ENCODE assay signal across 40 mouse cellular contexts in the genomic region with DNA sequence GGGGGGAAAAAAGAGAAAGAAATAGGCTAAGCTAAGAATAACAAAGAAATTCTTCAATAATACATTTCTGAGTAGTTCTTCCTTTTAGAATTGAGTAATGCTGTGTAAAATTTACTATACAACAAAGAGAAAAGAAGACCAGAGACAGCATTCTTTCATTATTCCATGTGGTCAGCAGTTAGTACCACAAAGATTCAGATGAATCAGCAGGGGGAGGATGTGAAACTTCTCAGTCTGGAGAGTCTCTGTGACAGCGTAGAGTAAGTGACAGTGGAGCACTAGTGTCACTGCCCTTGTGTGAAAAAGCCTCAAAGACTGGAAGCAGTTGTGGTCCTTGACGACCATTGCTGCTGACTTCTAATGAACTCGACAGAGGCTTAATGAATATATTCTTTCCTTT. TPM values are rescaled to one million over a fixed set of nuclear protein-coding genes. Genes with fewer than 3 reads are reported as not detected.
DNase-seq lines count a peak whose midpoint lies in the region; ATAC-seq and TF ChIP-seq lines count a peak whose summit lies in the region.
"Had no signal": no experiment of that assay in that cellular context is flagged by ENCODE, and none has a peak within 500 bp of the region (broad histone marks: within the 10 kb centered on the region; RNA-seq: fewer than 3 reads in every experiment).

No protein-coding gene starts in this region.

- H3K4me3 ChIP-seq in CH12.LX (replicated peaks in 1 of 3; ENCODE audit: low read depth in 2 of 3, low read length in 2 of 3, poor library complexity in 1 of 3): no peak overlapping the region
- H3K4me3 ChIP-seq in forebrain, embryonic 13.5 days: no peak overlapping the region
- H3K4me3 ChIP-seq: erythroblast, embryonic 14.5 days; heart, embryonic 13.5 days; hindbrain, embryonic 10.5 days; hindbrain, embryonic 15.5 days; intestine, embryonic 15.5 days; limb, embryonic 12.5 days; midbrain, embryonic 10.5 days; midbrain, embryonic 15.5 days; neural tube, embryonic 13.5 days had no signal

- WGBS in forebrain, embryonic 13.5 days: 79% methylated on average over 3 of the region's 3 CpGs

- peak; percentile 99 for ATAC-seq in granulocyte monocyte progenitor cell, adult 5-6 weeks (replicated peaks; ENCODE audit: poor library complexity, severe bottlenecking)
- ATAC-seq in megakaryocyte progenitor cell, adult 5-6 weeks (replicated peaks; ENCODE audit: poor library complexity): peak; percentile 98
- no peak for ATAC-seq in forebrain, embryonic 13.5 days
- ATAC-seq: intestine, embryonic 15.5 days; lung, postnatal 0 days; midbrain, embryonic 15.5 days had no signal

- dilution Hi-C loops in CH12.LX (cut with MboI; ENCODE audit: extremely low pct_ligation_motif_present, extremely low pct_unique_long_range_greater_than_20kb, low sequenced_read_pairs): no loop called here

- in situ Hi-C loops in CH12.LX (cut with MboI; ENCODE audit: low pct_ligation_motif_present, low pct_unique_long_range_greater_than_20kb, low sequenced_read_pairs): no loop called here

- DNase-seq in heart, adult 11 months: peak; percentile 78
- DNase-seq in heart, postnatal 25 days (ENCODE audit: low spot score): no peak
- peak; percentile 74 for DNase-seq in CH12.LX (ENCODE audit: extremely low read depth)
- no peak for DNase-seq in gastrocnemius, adult 8-10 months (ENCODE audit: low spot score in 2 of 2)
- DNase-seq in right cerebral cortex, postnatal 25 days: no peak
- DNase-seq: adrenal gland, adult 8-10 months; cerebellum, adult 18-20 months; cerebellum, postnatal 10 days; gastrocnemius, postnatal 36 days; heart, postnatal 10 days; kidney, postnatal 4 days; layer of hippocampus, postnatal 36 days; lung, postnatal 4 days; thymus, postnatal 25 days had no signal

- peak; percentile 93 for TF ChIP-seq EP300 in CH12.LX (IDR thresholded peaks at IDR 0.05; ENCODE audit: low read length)

- no peaks in the 10 kb centered on the region for H3K79me2 ChIP-seq in CH12.LX (replicated peaks; ENCODE audit: control insufficient read depth, extremely low read depth, insufficient read depth, poor library complexity, severe bottlenecking)

- H3K4me2 ChIP-seq in CH12.LX (ENCODE audit: insufficient read depth, low read depth, poor library complexity, severe bottlenecking): no peak overlapping the region
- no peak overlapping the region for H3K4me2 ChIP-seq in forebrain, embryonic 13.5 days
- H3K4me2 ChIP-seq: heart, embryonic 13.5 days; hindbrain, embryonic 15.5 days; intestine, embryonic 15.5 days; limb, embryonic 12.5 days; liver, embryonic 11.5 days; midbrain, embryonic 15.5 days; neural tube, embryonic 13.5 days had no signal

- no peaks in the 10 kb centered on the region for H3K9me3 ChIP-seq in CH12.LX (replicated peaks; ENCODE audit: low read length)
- H3K9me3 ChIP-seq in forebrain, embryonic 13.5 days (replicated peaks): no peaks in the 10 kb centered on the region
- H3K9me3 ChIP-seq: heart, embryonic 13.5 days; hindbrain, embryonic 10.5 days; hindbrain, embryonic 15.5 days; intestine, embryonic 15.5 days; limb, embryonic 12.5 days; midbrain, embryonic 10.5 days; midbrain, embryonic 15.5 days; neural tube, embryonic 13.5 days had no signal

- TF ChIP-seq RAD21 in CH12.LX (IDR thresholded peaks at IDR 0.05; ENCODE audit: low read depth, low read length): no peak

- no peaks in the 10 kb centered on the region for H3K27me3 ChIP-seq in CH12.LX (replicated peaks)
- no peaks in the 10 kb centered on the region for H3K27me3 ChIP-seq in forebrain, embryonic 13.5 days
- H3K27me3 ChIP-seq: heart, embryonic 13.5 days; hindbrain, embryonic 15.5 days; intestine, embryonic 15.5 days; limb, embryonic 12.5 days; midbrain, embryonic 15.5 days; neural tube, embryonic 13.5 days had no signal

- no peak for TF ChIP-seq CTCF in CH12.LX (conservative IDR thresholded peaks at IDR 0.05 in 1 of 2, IDR thresholded peaks at IDR 0.05 in 1 of 2; ENCODE audit: low read depth in 2 of 2, low read length in 2 of 2)

- peaks cover 0 to 14% of the 10 kb centered on the region in 2 experiments; a peak in 3 of 4 replicates for H3K4me1 ChIP-seq in CH12.LX (ENCODE audit: control insufficient read depth in 1 of 2, insufficient read depth in 2 of 2)
- no peaks in the 10 kb centered on the region for H3K4me1 ChIP-seq in forebrain, embryonic 13.5 days
- H3K4me1 ChIP-seq: heart, embryonic 13.5 days; hindbrain, embryonic 10.5 days; hindbrain, embryonic 15.5 days; intestine, embryonic 15.5 days; limb, embryonic 12.5 days; midbrain, embryonic 10.5 days; midbrain, embryonic 15.5 days; neural tube, embryonic 13.5 days had no signal

- intact Hi-C loops in heart, postnatal 25 days (cut with DNase I): no loop called here

- no peak overlapping the region for H3K9ac ChIP-seq in CH12.LX (ENCODE audit: insufficient read depth, low read depth)
- no peak overlapping the region for H3K9ac ChIP-seq in forebrain, embryonic 13.5 days
- H3K9ac ChIP-seq: heart, embryonic 13.5 days; hindbrain, embryonic 15.5 days; intestine, embryonic 15.5 days; limb, embryonic 12.5 days; midbrain, embryonic 15.5 days; neural tube, embryonic 13.5 days had no signal

- peaks cover 4 to 57% of the 10 kb centered on the region in 2 experiments for H3K36me3 ChIP-seq in CH12.LX (replicated peaks in 1 of 2; ENCODE audit: control insufficient read depth in 1 of 2, insufficient read depth in 1 of 2, low read length in 1 of 2)
- no peaks in the 10 kb centered on the region for H3K36me3 ChIP-seq in forebrain, embryonic 13.5 days (ENCODE audit: poor library complexity, severe bottlenecking)
- H3K36me3 ChIP-seq: hindbrain, embryonic 15.5 days; intestine, embryonic 15.5 days; midbrain, embryonic 10.5 days; midbrain, embryonic 15.5 days had no signal

- no peak overlapping the region for H3K27ac ChIP-seq in CH12.LX (ENCODE audit: insufficient read depth, low read depth)
- H3K27ac ChIP-seq in forebrain, embryonic 13.5 days: no peak overlapping the region
- H3K27ac ChIP-seq: heart, embryonic 13.5 days; hindbrain, embryonic 10.5 days; hindbrain, embryonic 15.5 days; intestine, embryonic 15.5 days; limb, embryonic 12.5 days; midbrain, embryonic 10.5 days; midbrain, embryonic 15.5 days; neural tube, embryonic 13.5 days had no signal

- no peak for TF ChIP-seq POLR2A in CH12.LX (IDR thresholded peaks at IDR 0.05; ENCODE audit: low read depth, low read length)

RNA-seq across cellular contexts. Expression of gene Vwa5a, which starts 10.2 kb away (rescaled TPM):
- total RNA-seq in heart, postnatal 25 days (2021): 10 to 100 TPM; 28.7 to 33.5 TPM
- total RNA-seq in CH12.LX (2012; rRNA removed) (6.3 and 6.7 TPM in 2 replicates), CH12.LX (2014; rRNA removed) (18.4 and 20.0 TPM in 2 replicates)
- polyA plus RNA-seq in CH12.LX (2012; ENCODE audit: insufficient read length, low read depth): 14.2 and 15.3 TPM in 2 replicates
- total RNA-seq in granulocyte monocyte progenitor cell, adult 5-6 weeks (2014; fragmentation: Nextera tagmentation): 23.6 and 28.5 TPM in 2 replicates
- total RNA-seq in granulocyte monocyte progenitor cell, adult 5-6 weeks (2017): 35.2 and 37.1 TPM in 2 replicates
- total RNA-seq in megakaryocyte progenitor cell, adult 5-6 weeks (2015): 24.6 and 29.1 TPM in 2 replicates
- total RNA-seq in megakaryocyte progenitor cell, adult 5-6 weeks (2017): 32.7 and 34.7 TPM in 2 replicates
- total RNA-seq in gastrocnemius, adult 8-10 months (2022): 10 to 100 TPM; 12.9 to 16.0 (median 14.7) TPM
- polyA plus RNA-seq in forebrain, embryonic 13.5 days (2015; fragmentation: Nextera tagmentation; extraction: Ambion mirVana): 4.5 and 6.2 TPM in 2 replicates

RNA-seq across cellular contexts. Expression of gene Olfr920, which starts 23.9 kb away (rescaled TPM):
- total RNA-seq in heart, postnatal 25 days (2021): under 1 TPM; 0.06 to 0.08 TPM
- total RNA-seq in CH12.LX (2012; rRNA removed) (not detected in 2 replicates), CH12.LX (2014; rRNA removed) (0.09 and 0.12 TPM in 2 replicates)
- 0.14 and 0.22 TPM in 2 replicates for polyA plus RNA-seq in CH12.LX (2012; ENCODE audit: insufficient read length, low read depth)
- total RNA-seq in granulocyte monocyte progenitor cell, adult 5-6 weeks (2014; fragmentation: Nextera tagmentation): not detected in 2 replicates
- 0.15 and 0.17 TPM in 2 replicates for total RNA-seq in granulocyte monocyte progenitor cell, adult 5-6 weeks (2017)
- total RNA-seq in megakaryocyte progenitor cell, adult 5-6 weeks (2015): 0.10 and 0.49 TPM in 2 replicates
- total RNA-seq in megakaryocyte progenitor cell, adult 5-6 weeks (2017): 0.20 TPM in 1 of 2 replicates, not detected in the other
- total RNA-seq in gastrocnemius, adult 8-10 months (2022): under 1 TPM in 3 of 4 experiments, not detected in 1; 0.04 to 0.05 (median 0.05) TPM
- polyA plus RNA-seq in forebrain, embryonic 13.5 days (2015; fragmentation: Nextera tagmentation; extraction: Ambion mirVana): not detected in 2 replicates
- polyA plus RNA-seq: embryonic facial prominence, embryonic 14.5 days; erythroblast, embryonic 14.5 days; forebrain, embryonic 11.5 days; hindbrain, embryonic 10.5 days; hindbrain, embryonic 15.5 days; kidney, embryonic 16.5 days; limb, embryonic 12.5 days; liver, embryonic 11.5 days; liver, embryonic 16.5 days; midbrain, embryonic 10.5 days; midbrain, embryonic 15.5 days; neural tube, embryonic 13.5 days had no signal

RNA-seq across cellular contexts. Expression of gene Olfr919, which starts 24.7 kb away (rescaled TPM):
- not detected for total RNA-seq in heart, postnatal 25 days (2021)
- not detected in 2 replicates for total RNA-seq in CH12.LX (2012; rRNA removed)
- not detected in 2 replicates for total RNA-seq in CH12.LX (2014; rRNA removed)
- not detected in 2 replicates for polyA plus RNA-seq in CH12.LX (2012; ENCODE audit: insufficient read length, low read depth)
- not detected in 2 replicates for total RNA-seq in granulocyte monocyte progenitor cell, adult 5-6 weeks (2014; fragmentation: Nextera tagmentation)
- not detected in 2 replicates for total RNA-seq in granulocyte monocyte progenitor cell, adult 5-6 weeks (2017)
- total RNA-seq in megakaryocyte progenitor cell, adult 5-6 weeks (2015): not detected in 2 replicates
- total RNA-seq in megakaryocyte progenitor cell, adult 5-6 weeks (2017): not detected in 2 replicates
- total RNA-seq in gastrocnemius, adult 8-10 months (2022): not detected
- polyA plus RNA-seq in forebrain, embryonic 13.5 days (2015; fragmentation: Nextera tagmentation; extraction: Ambion mirVana): not detected in 2 replicates
- total RNA-seq: adrenal gland, adult 8-10 months; adrenal gland, postnatal 4 days; ES-E14; gastrocnemius, postnatal 36 days; heart, adult 8-10 months; heart, postnatal 10 days; layer of hippocampus, adult 8-10 months; layer of hippocampus, postnatal 36 days had no signal
- polyA plus RNA-seq: cortical plate, adult 2 months; embryonic facial prominence, embryonic 14.5 days; erythroblast, embryonic 14.5 days; forebrain, embryonic 11.5 days; heart, embryonic 13.5 days; hindbrain, embryonic 10.5 days; hindbrain, embryonic 15.5 days; intestine, embryonic 15.5 days; kidney, adult 2 months; kidney, embryonic 16.5 days; limb, embryonic 12.5 days; liver, embryonic 11.5 days; liver, embryonic 16.5 days; lung, postnatal 0 days; midbrain, embryonic 10.5 days; midbrain, embryonic 15.5 days; neural tube, embryonic 13.5 days; small intestine, adult 2 months; stomach, embryonic 16.5 days had no signal

RNA-seq across cellular contexts. Expression of gene Olfr921, which starts 44.6 kb away (rescaled TPM):
- not detected for total RNA-seq in heart, postnatal 25 days (2021)
- total RNA-seq in CH12.LX (2012; rRNA removed) (not detected in 2 replicates), CH12.LX (2014; rRNA removed) (not detected in 2 replicates)
- not detected in 2 replicates for polyA plus RNA-seq in CH12.LX (2012; ENCODE audit: insufficient read length, low read depth)
- total RNA-seq in granulocyte monocyte progenitor cell, adult 5-6 weeks (2014; fragmentation: Nextera tagmentation): not detected in 2 replicates
- not detected in 2 replicates for total RNA-seq in granulocyte monocyte progenitor cell, adult 5-6 weeks (2017)
- total RNA-seq in megakaryocyte progenitor cell, adult 5-6 weeks (2015): not detected in 2 replicates
- total RNA-seq in megakaryocyte progenitor cell, adult 5-6 weeks (2017): not detected in 2 replicates
- not detected for total RNA-seq in gastrocnemius, adult 8-10 months (2022)
- not detected in 2 replicates for polyA plus RNA-seq in forebrain, embryonic 13.5 days (2015; fragmentation: Nextera tagmentation; extraction: Ambion mirVana)
- total RNA-seq: adrenal gland, postnatal 4 days; ES-E14; gastrocnemius, postnatal 36 days; heart, adult 8-10 months; heart, postnatal 10 days; layer of hippocampus, adult 8-10 months; layer of hippocampus, postnatal 36 days had no signal
- polyA plus RNA-seq: cortical plate, adult 2 months; embryonic facial prominence, embryonic 14.5 days; erythroblast, embryonic 14.5 days; forebrain, embryonic 11.5 days; heart, embryonic 13.5 days; hindbrain, embryonic 10.5 days; hindbrain, embryonic 15.5 days; intestine, embryonic 15.5 days; kidney, adult 2 months; kidney, embryonic 16.5 days; limb, embryonic 12.5 days; liver, embryonic 11.5 days; liver, embryonic 16.5 days; lung, postnatal 0 days; midbrain, embryonic 10.5 days; midbrain, embryonic 15.5 days; neural tube, embryonic 13.5 days; small intestine, adult 2 months; stomach, embryonic 16.5 days had no signal

RNA-seq across cellular contexts. Expression of gene Olfr918, which starts 53.8 kb away (rescaled TPM):
- total RNA-seq in heart, postnatal 25 days (2021): not detected
- not detected in 2 replicates for total RNA-seq in CH12.LX (2012; rRNA removed)
- total RNA-seq in CH12.LX (2014; rRNA removed): not detected in 2 replicates
- not detected in 2 replicates for polyA plus RNA-seq in CH12.LX (2012; ENCODE audit: insufficient read length, low read depth)
- not detected in 2 replicates for total RNA-seq in granulocyte monocyte progenitor cell, adult 5-6 weeks (2014; fragmentation: Nextera tagmentation)
- total RNA-seq in granulocyte monocyte progenitor cell, adult 5-6 weeks (2017): not detected in 2 replicates
- total RNA-seq in megakaryocyte progenitor cell, adult 5-6 weeks (2015): not detected in 2 replicates
- total RNA-seq in megakaryocyte progenitor cell, adult 5-6 weeks (2017): not detected in 2 replicates
- total RNA-seq in gastrocnemius, adult 8-10 months (2022): not detected
- polyA plus RNA-seq in forebrain, embryonic 13.5 days (2015; fragmentation: Nextera tagmentation; extraction: Ambion mirVana): not detected in 2 replicates
- total RNA-seq: adrenal gland, adult 8-10 months; adrenal gland, postnatal 4 days; ES-E14; gastrocnemius, postnatal 36 days; heart, adult 8-10 months; heart, postnatal 10 days; layer of hippocampus, adult 8-10 months; layer of hippocampus, postnatal 36 days had no signal
- polyA plus RNA-seq: cortical plate, adult 2 months; embryonic facial prominence, embryonic 14.5 days; erythroblast, embryonic 14.5 days; forebrain, embryonic 11.5 days; heart, embryonic 13.5 days; hindbrain, embryonic 10.5 days; hindbrain, embryonic 15.5 days; intestine, embryonic 15.5 days; kidney, adult 2 months; kidney, embryonic 16.5 days; limb, embryonic 12.5 days; liver, embryonic 11.5 days; liver, embryonic 16.5 days; lung, postnatal 0 days; midbrain, embryonic 10.5 days; midbrain, embryonic 15.5 days; neural tube, embryonic 13.5 days; small intestine, adult 2 months; stomach, embryonic 16.5 days had no signal

Comparison
In these comparisons a context has a peak if more than half of its experiments do, and no peak if none do; other contexts are left out.
1. DNase-seq: peak in heart, adult 11 months (single experiment) and CH12.LX (single experiment); none in heart, postnatal 25 days (single experiment), gastrocnemius, adult 8-10 months (0 of 2) and right cerebral cortex, postnatal 25 days (single experiment).